Mouse (Mus musculus) kidney, adult 2 months (tissue): ENCODE data around the gene Olfr1371.

Source experiments
- CTCF ChIP-seq: fragments of 200-500 bp; conservative IDR thresholded peaks from 2 replicates; pipeline ENCODE4 v1.5.1; 2011; ENCODE audit warnings: low read depth, mild to moderate bottlenecking, control low read depth, low read length, moderate library complexity, mixed read lengths; ENCODE audit not compliant: insufficient read depth, insufficient read length
- POLR2A ChIP-seq: fragments of 200-500 bp; IDR thresholded peaks from one replicate; pipeline ENCODE4 v1.6.1; 2011; ENCODE audit warnings: low read depth, low read length, control low read depth

DNA sequence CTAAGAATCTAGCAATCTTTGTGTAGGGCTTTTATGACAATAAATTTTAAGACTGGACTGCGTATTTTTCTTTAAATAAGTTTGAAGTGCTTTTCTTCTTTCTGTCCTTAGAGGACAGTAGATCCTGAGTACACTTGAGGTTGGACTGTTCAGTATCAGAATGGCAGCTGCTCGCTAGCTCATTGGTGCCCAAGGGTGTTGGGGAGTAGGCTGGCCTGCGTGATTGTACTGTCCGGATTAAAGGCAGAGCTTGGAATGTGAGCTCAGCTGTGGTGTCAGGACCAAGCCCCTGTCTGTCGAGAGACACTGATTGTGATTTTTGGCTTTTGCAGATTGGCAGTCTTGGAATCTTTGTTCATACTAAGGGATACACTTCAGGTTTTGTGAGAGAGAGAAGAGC lies 38.0 kb upstream of the Olfr1371 start:
- TF ChIP-seq CTCF (no peak), POLR2A (no peak)
